Mouse (Mus musculus) lung, postnatal 36 days (tissue): ENCODE measurements at regions not wholly inside any gene's neighbourhood (a gene's known extent, or its start where the extent isn't known, plus 50 kb on each side); places are given as distances from the start of the nearest gene placed in this dataset.
A peak's percentile ranks its signal among the peaks of the same experiment; 100 is the strongest.

Experiments
- DNase-seq: peaks from one replicate; pipeline ENCODE4 v3.0.0; 2022; ENCODE audit warnings: mixed read lengths

DNA sequence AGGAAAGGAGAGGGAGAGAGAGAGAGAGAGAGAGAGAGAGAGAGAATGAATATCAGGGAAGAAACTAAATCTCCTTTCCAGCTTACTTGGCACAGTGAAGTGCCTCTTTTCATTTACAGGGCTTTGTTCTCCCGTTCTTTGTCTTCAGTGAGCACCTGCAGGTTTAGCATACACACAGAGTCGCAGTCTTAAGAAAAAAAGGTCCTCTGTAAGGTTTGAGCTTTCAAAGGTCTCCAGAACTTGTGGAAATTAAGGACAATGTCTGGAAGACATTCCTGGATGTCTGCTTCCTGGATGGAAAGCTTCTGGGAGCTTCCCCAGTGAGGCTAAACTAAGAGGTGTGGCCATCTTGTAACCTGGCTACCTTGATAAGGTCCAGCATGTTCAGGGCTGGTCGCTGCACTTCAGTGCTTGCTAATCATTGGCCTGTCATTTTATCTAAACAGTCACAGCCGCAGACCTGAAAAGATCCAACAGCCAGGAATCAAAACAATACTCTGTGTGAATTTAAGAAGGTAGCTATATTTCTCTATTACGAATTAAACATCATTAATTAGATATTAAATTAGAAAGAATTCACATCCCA is 113.1 kb upstream of the Ralgapa2 start:
- DNase-seq: no peak

DNA sequence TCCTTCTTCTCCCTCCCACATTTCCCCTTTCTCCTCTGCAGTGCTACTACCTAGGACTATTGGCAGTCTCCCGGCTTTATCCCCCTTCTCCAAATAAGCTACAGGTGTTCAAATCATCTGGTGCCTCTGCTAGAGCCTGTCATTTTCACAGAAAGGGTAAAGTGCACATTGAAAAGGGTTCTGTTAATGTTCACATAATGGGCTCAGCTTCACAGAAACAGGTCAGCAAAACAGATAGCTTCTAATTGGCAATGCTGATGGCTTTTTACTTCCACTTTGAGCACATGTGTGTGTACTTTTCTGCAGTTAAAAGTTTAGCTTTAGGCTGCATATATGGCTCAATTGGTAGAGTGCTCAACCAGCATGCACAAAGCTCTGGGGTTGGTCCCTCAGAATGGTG is 114.4 kb upstream of the Ralgapa2 start:
- DNase-seq: no peak

DNA sequence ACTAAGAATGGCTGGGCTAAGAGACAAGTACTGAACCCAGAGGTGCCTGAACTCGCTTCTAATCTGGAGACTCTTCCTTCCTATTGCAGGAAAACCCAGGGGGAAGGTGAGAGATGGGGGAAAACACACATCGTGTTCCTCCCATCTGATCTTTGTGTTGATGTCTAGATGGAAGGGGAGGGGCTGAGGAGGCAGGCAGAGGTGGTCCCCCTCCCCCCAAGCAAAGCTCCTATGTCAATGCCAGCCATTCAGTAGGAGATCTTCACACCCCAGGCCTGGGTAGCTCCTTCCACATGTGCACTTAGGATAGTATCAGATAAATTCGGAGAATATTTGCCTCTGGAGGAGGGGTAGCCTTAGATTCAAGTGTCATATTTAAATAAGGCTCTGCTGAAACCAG is 118.0 kb upstream of the Ralgapa2 start:
- no peak for DNase-seq

DNA sequence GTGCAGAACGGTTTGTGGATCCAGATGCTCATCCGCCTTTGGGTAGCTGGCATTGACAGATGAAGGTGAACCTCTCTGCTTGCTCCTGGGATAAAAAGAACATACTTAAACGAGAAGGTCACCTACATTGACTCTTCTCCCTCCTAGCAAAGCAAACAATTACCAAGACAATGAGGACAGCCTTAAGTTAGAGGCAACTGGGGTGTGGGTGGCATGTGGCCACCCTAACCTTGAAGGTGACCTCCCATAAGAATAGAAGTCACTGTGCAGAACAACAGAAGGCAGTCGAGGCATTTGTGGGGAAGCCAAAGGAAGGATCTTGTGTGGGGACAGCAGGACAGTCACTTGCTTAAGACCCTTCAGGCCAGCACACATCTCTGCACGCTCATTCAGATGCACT is 119.0 kb upstream of the Ralgapa2 start:
- DNase-seq: no peak

DNA sequence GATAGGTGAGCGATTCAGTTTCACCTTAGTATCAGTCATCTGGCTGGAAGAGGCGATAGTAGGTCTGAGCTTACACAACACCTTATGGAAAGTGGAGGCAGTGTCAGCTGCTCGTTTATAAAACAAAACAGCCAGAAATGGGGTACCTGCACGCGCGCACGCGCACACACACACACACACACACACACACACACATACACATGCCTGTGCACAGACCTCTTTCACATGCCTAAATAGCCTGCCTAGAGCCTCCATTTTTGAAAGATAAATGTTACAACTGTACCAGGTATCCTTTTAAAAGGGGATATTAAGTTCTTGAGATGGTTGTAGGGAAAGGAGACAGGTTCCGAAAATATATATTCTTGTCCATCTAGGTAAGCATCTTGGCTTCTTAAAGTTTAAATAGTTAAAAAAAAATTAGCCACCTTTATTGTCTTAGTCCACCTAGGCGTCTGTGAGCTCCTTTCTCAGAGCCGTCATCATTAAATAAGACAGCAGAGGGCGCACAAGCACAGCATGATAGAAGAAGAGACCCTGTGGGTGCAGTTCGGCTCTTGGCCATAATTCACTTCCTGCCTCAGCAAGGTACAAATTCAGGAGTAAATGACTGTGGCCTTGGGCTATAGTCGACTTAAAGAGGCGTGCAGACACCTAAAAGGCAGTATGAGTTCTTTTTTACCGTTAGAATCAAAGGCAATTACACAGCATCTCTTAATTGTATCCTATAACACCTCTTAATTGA is 121.4 kb upstream of the Ralgapa2 start:
- peak; percentile 89 for DNase-seq

DNA sequence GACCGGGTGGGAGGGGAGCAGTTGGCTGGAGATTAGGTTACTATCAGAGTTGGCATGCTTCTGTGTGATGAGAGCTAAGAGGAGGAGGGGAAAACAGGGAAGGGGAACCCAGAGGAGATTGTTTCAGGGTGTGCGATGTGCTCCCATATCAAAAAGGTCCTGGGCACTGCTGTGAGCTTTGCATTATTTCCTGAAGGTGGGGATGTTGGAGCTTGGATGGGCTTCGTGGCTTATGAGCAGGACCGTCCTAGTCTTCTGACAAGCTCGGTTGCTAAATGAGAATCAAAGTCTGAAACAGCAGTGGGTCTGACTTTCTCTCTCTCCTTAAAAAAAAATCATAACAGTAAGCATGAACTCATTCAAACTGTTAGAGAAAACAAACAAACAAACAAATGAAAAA is 125.4 kb upstream of the Ralgapa2 start:
- no peak for DNase-seq

DNA sequence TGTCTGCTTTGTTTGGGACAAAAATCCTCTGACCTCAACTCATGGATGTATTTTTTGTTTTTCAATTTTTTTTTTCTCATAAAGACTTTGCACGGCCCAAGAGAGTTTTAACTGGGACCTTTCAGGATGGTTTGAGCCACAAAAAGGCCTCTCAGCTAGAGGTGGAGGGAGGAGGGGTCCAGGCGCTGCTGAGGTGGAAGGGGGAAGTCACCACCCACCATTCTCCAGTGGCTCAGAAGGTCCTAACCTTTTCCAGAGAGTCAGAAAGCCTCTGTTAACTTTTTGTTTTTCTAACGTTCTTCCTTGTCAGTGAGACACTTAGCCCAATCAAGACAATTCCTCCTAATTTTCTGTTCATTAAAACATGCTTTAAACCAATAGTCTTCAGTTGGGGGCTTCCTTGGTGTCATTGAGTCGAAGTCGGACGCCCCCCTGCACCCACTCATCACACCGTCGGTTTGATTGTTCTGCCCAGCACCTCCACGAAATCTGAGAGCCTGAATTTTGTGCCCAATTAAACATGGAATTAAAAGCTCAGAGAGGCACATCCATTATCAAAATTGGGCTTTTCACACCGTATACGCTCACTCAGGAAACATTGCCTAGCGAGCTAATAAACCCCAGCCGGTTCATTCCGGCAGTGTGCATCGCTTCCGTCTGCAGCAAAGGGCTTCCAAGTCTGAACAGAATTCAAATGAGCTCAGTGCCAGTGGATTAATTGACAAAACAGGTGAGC is 134.3 kb upstream of the Ralgapa2 start:
- DNase-seq: no peak

DNA sequence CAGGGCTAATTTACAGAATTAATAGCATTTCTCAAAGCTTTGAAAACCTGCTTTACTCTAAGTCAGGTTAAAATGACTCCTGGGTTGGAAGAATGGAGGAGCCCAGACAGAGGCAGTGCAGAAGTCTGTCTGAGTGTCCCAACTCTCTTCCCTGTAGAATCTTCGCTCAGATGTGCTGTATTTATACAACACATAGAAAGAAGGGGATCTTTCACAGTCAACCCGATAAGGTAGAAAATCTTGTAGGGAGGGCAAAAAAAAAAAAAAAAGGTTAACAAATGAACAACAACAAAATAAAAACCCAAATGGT is 134.8 kb upstream of the Ralgapa2 start:
- DNase-seq: no peak

DNA sequence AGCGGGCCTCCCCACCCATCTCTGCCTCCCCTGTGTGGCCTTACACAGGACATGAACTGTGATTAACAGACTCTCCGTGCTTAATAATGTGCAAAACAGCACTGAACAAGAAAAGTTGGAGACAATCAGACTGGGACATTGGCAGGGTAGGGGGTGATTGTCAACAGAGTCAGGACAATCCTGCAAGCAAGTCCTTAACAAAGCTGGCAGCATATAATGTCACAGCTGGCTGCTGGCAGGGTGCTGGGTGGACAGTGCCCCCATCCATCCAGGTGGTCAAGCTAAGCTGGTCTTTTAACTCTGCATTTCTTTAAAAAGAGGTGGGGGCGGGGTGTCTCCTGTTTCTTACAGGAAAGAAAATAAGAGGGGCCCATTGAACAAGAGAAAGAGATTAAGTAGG is 149.2 kb upstream of the Ralgapa2 start:
- no peak for DNase-seq

DNA sequence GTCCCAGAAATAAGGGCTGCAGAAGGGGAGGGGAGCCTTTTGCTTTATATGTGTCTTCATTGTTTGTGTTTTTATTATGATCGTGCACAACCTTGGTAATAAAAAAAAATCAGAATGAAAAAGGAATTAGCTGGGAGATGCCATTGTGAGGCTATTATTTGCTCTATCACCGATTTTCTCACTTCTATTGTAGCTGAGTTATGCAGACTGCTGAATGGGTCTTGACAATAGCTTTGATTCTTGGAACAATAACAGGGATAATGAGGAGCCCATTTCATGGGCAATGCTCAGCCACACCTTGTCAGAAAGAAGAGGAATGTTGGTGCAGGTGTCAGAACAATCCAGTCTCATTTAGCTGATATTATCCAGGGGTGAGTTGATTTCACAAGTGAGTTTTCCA is 160.6 kb upstream of the Ralgapa2 start:
- DNase-seq: no peak

DNA sequence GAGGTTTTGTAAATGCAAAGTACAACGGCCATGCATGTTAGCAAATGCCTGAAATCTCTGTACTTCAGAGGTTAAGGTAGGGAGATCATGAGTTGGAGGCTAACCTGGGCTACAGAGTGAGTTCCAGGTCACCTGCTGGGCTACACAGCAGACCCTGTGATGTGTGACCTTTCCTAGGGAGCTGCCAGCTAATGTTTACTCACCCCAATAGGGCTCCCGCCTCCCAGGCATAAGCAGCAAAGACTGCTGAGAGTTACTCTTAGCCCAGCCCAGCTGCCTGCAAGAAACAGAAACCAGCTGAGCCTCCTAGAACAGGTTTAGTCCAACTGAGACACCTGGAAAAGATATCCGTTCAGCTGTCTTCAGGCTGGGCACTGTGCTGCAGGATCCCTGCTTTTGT is 169.8 kb upstream of the Ralgapa2 start:
- no peak for DNase-seq

DNA sequence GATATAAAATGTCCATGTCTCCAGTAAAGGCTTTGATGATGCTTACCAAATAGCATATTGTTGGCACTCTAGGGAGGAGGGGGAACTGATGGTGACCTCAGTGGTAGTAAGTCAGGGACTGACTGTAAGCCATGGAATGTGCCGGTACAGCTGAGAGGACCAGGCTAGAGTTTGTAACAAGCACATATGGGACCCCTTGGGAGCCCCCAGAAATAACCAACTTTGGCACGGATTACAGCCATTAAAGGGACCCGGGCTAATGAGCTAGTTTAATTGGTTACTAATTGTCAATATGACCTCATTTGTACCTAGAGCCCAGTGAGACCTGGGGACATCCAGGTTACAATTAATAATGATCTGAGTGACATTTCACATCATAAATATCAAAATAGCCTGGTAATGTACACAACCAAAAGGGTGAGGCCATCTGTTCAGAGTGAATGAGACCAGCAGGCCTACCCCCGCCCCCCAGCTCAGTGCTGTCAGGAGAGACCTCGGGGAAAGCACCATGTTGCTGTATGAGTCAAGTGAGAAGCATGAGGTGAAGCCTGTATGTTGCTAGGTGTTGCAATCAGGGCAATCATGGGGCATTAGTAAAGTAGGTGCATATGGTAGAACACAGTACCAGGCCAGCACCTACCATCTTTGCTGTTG is 169.7 kb upstream of the Kiz start:
- no peak for DNase-seq

DNA sequence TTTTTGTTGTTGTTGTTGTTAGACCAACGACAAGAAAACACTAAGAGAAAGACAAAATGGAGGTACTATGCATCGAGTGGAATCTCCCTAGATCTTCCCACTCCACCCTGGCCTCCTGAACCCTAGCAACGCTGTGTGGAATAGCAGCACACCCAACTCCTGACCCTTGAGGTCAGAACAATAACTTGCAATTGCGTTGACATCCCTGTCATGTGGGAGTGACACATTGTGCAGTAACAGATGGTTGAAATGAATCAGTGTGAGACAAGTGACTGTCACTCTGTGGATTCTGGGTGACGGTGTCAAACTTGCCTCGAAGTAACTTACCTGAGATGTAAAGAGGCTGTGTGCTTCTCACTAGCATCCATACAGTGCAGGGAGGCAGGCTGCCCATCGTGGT is 167.1 kb upstream of the Kiz start:
- no peak for DNase-seq

DNA sequence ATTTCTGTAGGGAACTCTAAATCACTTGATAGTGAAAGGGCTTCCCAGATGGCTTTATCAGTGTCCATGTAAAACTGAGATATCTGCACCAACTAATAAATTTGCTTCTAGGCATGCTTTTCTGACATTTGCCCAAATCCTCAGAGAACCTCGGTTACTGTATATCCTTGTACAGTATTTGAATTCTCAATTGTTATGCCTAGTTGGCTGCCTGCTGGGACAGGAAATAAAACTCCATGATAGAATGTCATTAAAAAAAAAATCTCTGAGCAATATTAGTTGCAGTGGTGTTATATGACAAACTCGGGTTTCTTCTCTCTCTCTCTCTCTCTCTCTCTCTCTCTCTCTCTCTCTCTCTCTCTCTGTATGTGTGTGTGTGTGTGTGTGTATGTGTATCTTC is 162.2 kb upstream of the Kiz start:
- DNase-seq: no peak

DNA sequence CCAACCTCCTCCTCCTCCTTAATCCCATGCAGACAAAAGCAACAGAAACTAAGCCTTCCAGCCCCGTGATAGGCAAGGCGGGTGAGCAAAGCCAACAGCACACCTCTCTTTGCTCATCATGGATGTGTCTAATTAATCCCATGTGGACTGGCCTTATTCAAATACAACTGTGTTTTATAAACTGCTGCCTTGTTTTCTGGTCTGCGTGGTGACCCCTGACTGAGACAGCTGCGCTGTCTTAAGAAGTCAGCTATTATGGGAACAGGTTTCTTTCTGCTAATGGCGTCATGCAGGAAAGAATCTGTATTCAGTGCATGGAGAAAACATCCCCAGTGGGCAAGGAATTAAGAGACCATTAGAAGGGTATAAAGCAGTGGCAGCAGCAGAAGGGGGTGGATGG is 161.6 kb upstream of the Kiz start:
- no peak for DNase-seq

DNA sequence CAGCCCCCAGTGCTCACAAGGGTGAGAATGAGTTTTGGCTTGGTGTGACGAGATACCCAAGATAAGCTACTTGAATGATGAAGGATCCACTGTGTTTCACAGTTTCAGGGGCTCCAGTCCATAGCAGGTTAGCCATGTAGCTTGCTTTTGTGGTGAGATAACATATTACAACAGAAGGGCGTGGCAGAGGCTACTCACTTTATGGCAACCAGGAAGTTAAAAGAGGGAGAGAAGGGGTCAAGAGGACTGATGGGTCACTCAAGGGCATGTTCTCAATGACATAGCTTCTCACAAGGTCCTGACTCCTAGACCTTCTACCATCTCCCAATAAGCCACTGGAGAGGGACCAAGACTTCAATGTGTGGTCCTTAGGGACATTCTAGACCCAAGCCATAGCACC is 159.4 kb upstream of the Kiz start:
- no peak for DNase-seq

DNA sequence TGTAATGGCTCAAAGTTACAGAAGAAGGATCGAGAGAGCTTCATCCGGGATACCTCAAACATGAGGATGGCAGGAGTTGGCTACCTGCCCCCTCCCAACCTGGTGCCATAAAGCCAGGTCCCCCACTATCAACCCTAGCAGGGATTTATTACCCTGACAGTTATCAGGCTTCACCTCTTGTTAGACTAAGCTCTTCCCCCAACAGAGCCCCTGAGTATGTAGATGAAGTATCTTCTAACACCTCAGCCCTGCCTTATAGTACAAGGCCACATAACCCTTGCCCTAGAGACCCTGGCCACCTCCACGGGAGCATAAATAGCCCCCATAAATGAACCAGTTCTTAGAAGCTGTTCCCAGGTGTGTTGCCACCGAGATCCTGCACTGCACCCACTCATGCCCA is 158.9 kb upstream of the Kiz start:
- no peak for DNase-seq

DNA sequence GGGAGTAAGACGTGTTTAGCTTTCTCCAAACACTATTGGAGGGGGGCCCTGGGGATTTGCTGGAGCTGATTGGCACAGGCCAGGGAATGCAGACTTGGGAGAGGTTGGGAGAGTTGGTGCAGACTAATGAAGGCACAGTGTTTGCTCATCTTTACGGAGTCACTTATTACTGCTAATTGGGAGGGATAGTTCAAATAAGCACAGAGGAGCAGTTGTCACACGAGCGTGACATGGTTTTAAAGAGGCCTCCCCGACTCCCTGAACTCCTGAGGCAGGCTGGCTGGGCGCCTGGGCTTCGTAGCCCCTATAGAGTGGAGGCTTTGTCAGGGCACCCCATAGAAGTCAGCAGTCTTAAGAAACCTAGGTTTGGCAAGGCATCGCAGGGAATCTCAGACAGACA is 145.0 kb upstream of the Kiz start:
- DNase-seq: no peak

DNA sequence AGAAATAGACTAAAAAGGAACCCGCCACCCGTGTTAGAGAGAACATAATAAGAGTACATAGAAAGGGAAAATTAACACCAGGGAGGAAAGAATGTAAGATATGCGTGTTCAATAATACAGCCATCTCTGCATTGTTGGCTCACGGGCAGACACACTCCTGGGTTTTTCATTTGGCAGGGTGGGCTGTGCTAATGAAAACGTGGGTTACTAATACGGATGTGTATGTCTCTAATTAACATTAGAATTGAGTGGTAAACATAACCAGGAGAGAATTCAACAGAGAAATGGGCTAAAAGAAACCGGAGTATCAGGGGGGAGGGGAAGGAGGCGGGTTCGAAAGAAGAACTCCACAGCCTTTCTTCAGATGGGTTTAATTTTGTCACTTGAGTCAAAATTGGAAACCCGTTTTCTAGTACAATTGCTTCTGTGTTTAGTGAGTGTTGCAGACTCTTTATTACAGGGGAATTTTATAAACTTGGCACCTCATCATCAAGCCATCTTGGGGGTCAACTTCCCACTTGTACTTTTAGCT is 134.4 kb upstream of the Kiz start:
- no peak for DNase-seq

DNA sequence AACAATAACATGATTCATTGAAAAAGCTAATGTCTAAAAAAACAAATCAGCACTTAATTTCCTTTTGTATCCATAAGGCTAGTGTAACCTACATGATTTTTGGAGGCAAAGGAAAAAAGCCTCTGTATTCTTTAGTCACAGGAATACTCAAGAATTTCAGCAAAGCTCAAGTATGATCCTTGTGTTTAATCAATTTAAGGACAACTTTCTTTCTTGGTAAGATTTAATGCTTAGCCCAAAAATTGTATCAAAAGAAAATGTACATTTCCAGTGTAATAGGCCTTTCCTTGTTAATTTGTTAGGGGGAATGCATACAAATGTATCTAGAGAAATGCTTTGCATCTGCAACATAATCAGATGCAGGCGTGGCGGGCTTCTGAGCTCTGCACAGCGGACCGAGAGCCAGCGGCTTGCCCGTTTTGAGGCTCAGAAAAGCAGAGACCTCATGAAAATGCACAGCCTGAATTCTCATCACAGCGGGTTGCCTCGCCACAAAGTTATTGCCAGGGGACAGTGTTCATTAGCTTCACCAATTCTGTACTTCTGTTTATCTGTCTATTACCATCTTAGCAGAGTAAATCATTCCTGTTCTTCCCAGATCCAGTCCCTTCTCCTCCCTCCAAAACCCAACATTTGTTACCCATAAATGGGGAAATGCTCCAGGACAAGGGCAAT is 133.2 kb upstream of the Kiz start:
- no peak for DNase-seq

DNA sequence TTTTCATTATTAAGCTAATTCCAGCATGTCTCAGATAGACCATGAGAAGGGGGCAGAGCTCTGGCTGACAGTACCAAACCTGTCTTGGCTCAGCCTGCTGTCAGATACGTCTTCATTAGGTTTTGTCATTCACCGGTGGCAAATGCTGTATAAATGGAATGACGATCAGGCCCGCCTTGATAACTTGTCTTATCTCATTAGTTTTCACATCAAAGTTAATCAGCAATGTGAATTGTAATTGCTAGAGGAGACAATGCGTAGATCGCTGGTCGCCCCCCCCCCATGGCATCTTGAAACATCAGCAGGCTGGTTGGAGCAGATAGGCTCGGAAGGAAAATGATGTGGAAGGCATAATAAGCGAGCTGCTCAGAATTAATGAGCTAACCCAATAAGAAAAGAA is 132.5 kb upstream of the Kiz start:
- no peak for DNase-seq

DNA sequence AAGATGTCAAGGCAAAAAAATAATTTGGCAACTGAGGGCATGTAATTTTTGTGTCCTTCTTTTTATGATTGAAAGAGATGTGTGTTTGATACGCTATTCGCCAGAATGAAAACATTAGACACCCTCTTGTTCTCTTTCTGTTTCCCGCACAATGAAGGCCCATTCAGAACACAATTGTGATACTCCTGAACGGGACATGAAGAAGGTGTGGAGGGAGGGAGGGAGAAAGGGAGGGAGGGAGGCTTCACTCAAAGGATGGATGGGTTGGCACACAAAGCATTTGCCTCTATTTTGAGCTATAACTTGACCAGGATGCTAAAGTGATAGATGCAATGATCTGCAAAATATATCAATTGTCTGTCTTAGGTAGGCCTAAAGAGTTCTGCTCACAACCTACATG is 132.0 kb upstream of the Kiz start:
- DNase-seq: no peak

DNA sequence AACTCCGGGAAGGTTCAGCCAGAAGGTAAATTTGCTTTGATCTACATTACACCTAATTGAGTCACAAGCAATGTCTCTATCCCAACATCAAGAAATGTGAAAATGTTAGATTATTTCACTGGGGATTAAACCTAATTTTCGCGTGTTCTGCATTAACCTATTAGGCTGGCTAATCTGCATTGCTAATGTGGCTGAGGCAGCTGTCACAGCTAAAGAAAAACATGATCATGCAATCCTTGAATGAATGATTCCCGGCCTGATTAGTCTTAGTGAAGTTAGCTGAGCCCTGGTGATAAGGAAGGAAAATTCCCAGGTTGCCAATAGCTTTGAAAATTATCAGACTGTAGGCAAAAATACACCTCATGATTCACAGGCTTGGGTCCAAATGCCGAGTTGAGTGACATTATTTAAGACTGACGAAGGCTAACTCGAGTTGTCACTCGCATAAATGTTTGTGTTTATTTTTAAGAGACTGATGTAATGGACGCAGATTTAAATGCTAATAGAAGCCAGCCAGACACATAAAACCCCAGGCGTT is 131.5 kb upstream of the Kiz start:
- DNase-seq: no peak
